Mouse (Mus musculus) embryonic facial prominence, embryonic 13.5 days (tissue): Measurements from ENCODE around the gene 1700017N19Rik. TPM values are rescaled to one million over a fixed set of nuclear protein-coding genes. Genes with fewer than 3 reads are reported as not detected.

Experiments
- polyA plus RNA-seq: library from polyadenylated mRNA; unstranded; fragments of >200 nt; fragmentation: Nextera tagmentation; extraction: Ambion mirVana; gene quantifications from 2 replicates; pipeline ENCODE4 v1.2.1, GENCODE M21; 2015

The 1700017N19Rik gene
- polyA plus RNA-seq, 1 experiment from 2014 or later: not detected

Other genes with a start within 250 kb of the 1700017N19Rik start
- gene Gm4302, start 249.6 kb upstream of the 1700017N19Rik start, polyA plus RNA-seq: not detected in 2 replicates
- gene Gm4303, start 244.5 kb upstream of the 1700017N19Rik start, polyA plus RNA-seq: not detected in 2 replicates
- gene Gm4305, start 239.4 kb upstream of the 1700017N19Rik start, polyA plus RNA-seq: not detected in 2 replicates
- gene Gm4307, start 229.1 kb upstream of the 1700017N19Rik start, polyA plus RNA-seq: not detected in 2 replicates
- not detected in 2 replicates for gene Gm4312, start 207.9 kb upstream of the 1700017N19Rik start, polyA plus RNA-seq
- 22.4 and 23.4 TPM in 2 replicates for gene Tmtc3, start 103.1 kb upstream of the 1700017N19Rik start, polyA plus RNA-seq
- gene Cep290, start 102.9 kb upstream of the 1700017N19Rik start, polyA plus RNA-seq: 7.6 TPM in 2 replicates
- 8.2 and 8.8 TPM in 2 replicates for gene 4930430F08Rik, start 61 bp upstream of the 1700017N19Rik start, polyA plus RNA-seq